Mouse (Mus musculus) right cerebral cortex, postnatal 10 days (tissue): ENCODE measurements around the gene Slc39a3.
"Not testable (repeated sequence)": the region's sequence is repeated elsewhere in the genome, so short reads cannot be mapped to it uniquely, and the experiment has no call there.

Experiments used
- DNase-seq, 2 experiments: peaks; one replicate each; pipeline ENCODE4 v3.0.0; 2021; ENCODE audit warnings: low spot score in 2 of 2

Gene Slc39a3

DNA sequence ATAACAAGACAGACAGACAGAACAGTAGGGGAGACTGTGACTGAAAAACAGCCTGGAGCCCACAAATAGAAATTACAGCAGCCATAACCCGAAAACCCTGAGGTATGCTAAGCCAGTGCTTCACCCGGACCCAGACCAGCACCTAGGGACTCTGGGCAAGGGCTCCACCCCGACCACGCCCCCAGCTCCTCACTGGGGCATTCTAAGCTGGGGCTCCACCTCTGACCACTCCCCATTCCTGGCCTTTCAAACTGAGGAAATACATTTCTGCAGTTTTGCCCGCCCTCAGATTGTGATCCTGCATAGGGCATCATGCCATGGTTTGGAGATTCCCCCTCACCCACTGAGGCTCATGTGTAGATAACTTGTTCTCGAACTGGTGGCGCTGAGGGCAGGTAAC is 30.0 kb downstream of the Slc39a3 start:
- DNase-seq = peak; percentile 34 to 46

GRCm38 (mm10) chr10:81006005-81006677 is 31.1 kb downstream of the Slc39a3 start:
- DNase-seq = peak; percentile 44 to 82

GRCm38 (mm10) chr10:81001161-81001560 is 36.1 kb downstream of the Slc39a3 start:
- peak; percentile 79 to 89 for DNase-seq

DNA sequence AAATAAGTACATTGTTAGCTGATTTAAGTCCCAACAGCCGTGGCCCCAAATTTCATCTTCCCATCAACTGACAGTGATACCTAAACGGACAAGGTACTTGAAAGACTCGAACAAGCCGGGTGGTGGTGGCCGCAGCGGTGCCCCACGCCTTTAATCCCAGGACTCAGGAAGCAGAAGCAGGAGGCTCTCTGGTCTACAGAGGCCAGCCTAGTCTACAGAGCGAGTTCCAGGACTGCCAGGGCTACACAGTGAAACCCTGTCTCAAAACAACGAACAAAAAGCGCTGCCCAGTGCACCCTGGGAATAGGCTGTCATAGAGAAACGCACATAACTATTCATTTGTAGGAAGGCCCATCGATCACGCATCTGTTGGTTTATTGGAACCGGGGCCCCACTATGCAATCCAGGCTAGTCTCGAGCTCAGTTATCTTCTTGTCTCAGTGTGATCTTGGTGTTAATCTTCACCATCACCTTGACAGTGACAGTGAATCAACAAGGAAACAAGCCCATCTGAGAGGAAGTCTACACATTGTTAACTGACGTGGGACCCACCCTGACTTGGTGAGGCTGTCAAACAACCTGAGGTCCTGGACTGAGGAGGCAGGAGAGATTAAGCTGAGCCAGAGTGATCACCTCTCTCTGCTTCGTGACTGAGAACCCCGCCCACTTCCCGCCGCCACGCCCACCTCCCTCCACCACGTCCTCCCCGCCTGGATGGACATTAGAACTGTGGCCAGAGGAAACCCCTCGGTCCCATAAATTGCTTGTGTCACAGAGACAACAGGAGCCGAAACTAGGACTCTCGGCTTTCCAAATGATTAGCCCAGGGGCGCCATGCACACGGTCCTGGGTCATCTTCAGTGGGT is 36.8 kb downstream of the Slc39a3 start:
- peak in 1 of 2 experiments; percentile 43 for DNase-seq

DNA sequence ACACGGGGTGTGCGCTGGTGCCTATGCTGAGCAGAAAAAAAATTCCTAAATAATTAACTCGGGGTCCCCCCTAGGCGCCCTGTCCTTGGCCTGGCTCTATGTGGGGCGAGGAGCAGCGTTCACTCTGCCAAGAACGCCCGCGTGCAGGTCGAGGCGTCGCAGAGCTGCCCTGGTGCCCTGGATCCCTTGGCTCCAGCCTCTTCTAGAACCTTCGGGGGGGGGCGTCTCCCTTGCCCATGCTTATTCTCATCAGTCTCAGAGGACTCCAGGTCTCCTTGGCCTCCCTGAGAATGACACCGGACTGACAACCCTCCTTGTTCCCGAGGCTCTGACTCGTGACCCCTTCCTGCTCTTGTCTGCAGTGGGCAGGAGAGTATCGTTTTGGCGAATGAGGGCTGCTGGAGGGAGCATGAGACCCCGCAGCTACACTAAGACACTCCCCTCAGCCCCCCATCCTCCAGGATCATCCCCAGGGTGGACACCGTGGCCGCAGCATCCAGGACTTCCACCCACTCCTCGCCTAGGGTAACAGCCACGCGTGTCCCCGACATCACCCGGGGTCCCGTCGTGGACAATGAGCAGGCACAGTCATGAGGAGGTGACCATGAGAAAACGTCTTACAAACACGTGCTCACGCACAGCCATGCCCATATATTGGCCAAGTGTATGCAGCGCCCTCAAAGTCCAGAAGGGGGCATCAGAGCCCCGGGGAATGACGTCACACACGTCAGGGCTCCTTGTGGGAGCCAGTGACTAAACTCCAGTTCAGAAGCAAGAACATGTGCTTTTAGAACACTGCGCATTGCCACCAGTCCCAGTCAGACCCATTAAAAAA is 37.6 kb downstream of the Slc39a3 start:
- DNase-seq = peak; percentile 92

DNA sequence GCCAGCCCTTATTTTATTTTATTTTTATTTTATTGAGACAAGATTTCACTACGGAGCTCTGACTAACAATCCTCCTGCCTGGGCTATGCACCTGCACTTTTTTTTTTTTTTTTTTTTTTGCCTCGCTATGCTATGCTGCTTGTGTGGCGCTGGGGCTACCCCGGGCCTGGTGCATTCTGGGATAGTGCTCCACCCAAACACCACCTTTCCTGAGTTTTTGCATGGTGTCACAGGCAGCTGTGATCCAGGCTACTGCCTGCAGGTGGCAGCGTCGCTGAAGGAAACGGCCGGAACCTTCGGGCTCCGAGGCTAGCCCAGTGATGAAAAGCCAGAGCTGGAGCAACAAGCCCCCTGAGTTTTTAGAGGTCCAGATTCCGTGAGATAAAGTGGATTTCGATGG is 38.4 kb downstream of the Slc39a3 start:
- DNase-seq = peak; percentile 75 to 79

- DNase-seq = peak; percentile 72 to 73
Observed at GRCm38 (mm10) chr10:80998021-80998420, 39.2 kb downstream of the Slc39a3 start.

GRCm38 (mm10) chr10:80997332-80997731 is 39.9 kb downstream of the Slc39a3 start:
- DNase-seq = no peak

DNA sequence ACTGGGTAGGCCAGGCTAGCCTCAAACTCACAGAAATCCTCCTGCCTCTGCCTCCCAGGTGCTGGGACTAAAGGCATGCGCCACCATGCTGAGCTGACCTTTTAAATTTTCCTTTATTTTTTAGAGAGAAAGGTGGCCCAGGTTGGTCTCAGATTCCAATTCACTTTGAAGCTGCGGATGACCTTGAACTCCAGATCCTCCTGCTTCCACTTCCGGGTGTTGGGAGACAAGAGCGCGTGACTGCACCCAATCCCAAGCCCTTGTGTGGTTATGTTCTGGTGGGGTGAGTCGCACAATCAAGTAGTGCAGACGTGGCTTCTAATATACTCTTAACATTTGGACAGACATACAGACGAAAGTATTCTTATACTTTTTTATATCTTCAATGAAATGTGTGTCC is 40.7 kb downstream of the Slc39a3 start:
- no peak for DNase-seq

GRCm38 (mm10) chr10:80995091-80995632 is 42.1 kb downstream of the Slc39a3 start:
- peak; percentile 86 to 90 for DNase-seq

DNA sequence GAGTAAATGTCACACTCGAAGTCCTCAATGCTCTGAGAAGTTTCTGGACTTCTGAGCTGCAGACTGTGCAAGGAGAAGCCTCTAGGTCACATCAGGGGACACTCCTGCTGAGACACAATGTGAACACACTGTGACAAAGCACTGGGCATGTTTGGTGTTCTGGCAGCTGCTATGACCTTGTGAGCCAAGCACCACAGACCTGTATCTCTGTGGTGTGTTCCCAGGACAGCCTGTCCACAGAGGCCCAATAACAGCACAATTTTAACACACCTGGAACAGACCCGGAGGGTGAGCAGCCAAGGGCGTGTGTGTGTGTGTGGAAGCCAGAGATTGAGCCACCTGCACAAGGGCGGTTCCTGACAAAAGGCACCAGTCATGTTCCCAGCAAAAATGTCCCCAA is 42.6 kb downstream of the Slc39a3 start:
- DNase-seq = no peak

GRCm38 (mm10) chr10:80993276-80993675 is 44.0 kb downstream of the Slc39a3 start:
- DNase-seq = peak in 1 of 2 experiments; percentile 34

GRCm38 (mm10) chr10:80991945-80992344 is 45.3 kb downstream of the Slc39a3 start:
- DNase-seq = no peak

- no peak for DNase-seq
Observed at GRCm38 (mm10) chr10:80991007-80991406, 46.2 kb downstream of the Slc39a3 start.

DNA sequence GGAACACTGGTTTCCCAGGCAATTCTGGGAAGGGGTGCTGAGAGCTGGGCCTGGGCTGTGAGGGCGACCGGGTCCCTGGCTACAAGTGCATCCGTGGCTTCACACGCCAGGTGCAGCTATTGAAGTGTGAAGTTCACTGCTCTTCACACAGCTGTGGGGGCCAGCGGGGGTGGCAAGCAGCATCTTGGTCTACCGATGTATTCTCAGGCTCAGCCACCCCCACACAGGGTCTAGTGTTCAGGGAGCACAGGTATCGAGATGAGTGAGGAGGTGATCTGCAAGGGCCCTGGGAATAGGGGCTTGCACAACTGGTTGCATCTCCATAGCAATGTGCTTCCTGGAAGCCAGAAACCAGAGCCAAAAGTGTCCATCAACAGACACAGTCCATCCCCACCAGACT is 46.8 kb downstream of the Slc39a3 start:
- DNase-seq = no peak

GRCm38 (mm10) chr10:80989854-80990253 is 47.4 kb downstream of the Slc39a3 start:
- not testable (repeated sequence) for DNase-seq

DNA sequence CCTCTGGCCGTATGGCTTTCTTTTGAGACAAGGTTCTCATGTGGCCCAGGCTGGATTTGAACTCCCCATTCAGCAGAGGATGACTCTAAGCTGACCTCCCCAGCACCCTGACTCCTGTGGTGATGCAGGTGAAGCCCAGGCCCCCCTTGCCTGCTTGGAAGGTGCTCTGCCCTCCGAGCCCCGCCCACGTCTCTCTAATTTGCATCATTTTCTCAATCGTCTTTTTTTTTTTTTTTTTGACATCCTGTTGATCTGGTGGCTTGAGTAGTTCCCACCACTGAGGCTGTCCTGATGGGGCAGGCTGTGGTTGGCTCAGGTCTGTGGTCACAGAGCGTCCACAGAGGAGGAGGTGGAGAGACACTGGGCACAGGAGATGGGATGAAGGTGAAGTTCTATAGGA is 47.8 kb downstream of the Slc39a3 start:
- DNase-seq = no peak

- peak in 1 of 2 experiments; percentile 81 for DNase-seq
Observed at GRCm38 (mm10) chr10:80987709-80988441, 49.4 kb downstream of the Slc39a3 start.

GRCm38 (mm10) chr10:80986754-80987153 is 50.5 kb downstream of the Slc39a3 start:
- no peak for DNase-seq

- DNase-seq = no peak
Observed at GRCm38 (mm10) chr10:80985970-80986701, 51.1 kb downstream of the Slc39a3 start.
